Mouse (Mus musculus) liver, adult 2 months (tissue): ENCODE measurements around the gene Kctd4.

Experiments used
- CTCF ChIP-seq: fragments of 200-500 bp; IDR thresholded peaks from 2 replicates; pipeline ENCODE4 v1.5.1; 2011; ENCODE audit warnings: low read depth, low read length, control low read depth
- POLR2A ChIP-seq: fragments of 200-500 bp; IDR thresholded peaks from 2 replicates; pipeline ENCODE4 v1.6.1; 2011; ENCODE audit warnings: low read length, control low read depth; ENCODE audit not compliant: insufficient read depth; ENCODE audit errors: extremely low read depth

- no peak for TF ChIP-seq CTCF
- no peak for TF ChIP-seq POLR2A
Measured at GRCm38 (mm10) chr14:75954766-75955165, at the start of gene Kctd4.
